Mouse (Mus musculus): ENCODE results near the gene Cdt1.

- TF ChIP-seq POLR2A (IDR thresholded peaks at IDR 0.05; ENCODE audit: insufficient read depth, low read depth, low read length) (no peak), CTCF (IDR thresholded peaks at IDR 0.05) (peak; percentile 74)
Observed at GRCm38 (mm10) chr8:122617947-122618546, 50.2 kb downstream of the Cdt1 start.
